8 mouse cellular contexts compared by ENCODE assay signal in the genomic region with DNA sequence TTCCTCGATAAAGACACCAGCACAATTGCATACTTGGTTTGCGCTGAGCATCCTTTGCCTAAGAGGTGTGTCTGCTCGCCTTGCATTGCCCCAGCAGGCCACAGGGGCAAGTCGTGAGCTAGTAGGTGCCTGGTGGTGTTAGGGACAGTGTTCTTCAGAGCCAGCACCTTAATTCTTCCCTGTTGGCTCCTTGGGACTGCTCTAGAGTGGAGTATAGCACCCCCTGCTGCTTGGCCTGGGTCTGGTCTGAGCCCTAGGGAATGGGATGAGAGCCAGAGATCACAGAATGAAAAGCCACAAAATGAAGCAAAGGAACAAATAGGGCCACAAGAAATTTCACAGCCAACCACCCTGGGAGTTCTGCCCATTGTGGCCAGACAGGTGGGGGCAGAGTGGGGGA. TPM values are rescaled to one million over a fixed set of nuclear protein-coding genes. Genes with fewer than 3 reads are reported as not detected.
DNase-seq lines count a peak whose midpoint lies in the region; ATAC-seq and TF ChIP-seq lines count a peak whose summit lies in the region.
"Had no signal": no experiment of that assay in that cellular context is flagged by ENCODE, and none has a peak within 500 bp of the region (broad histone marks: within the 10 kb centered on the region; RNA-seq: fewer than 3 reads in every experiment).

No protein-coding gene starts in this region.

- ATAC-seq in common myeloid progenitor, adult 5-6 weeks (replicated peaks; ENCODE audit: low read depth, poor library complexity, severe bottlenecking): peak; percentile 63
- ATAC-seq in heart, embryonic 13.5 days (ENCODE audit: extremely low read depth, insufficient number of reproducible peaks, low FRiP score, low TSS enrichment): 0 out of 2 replicates have a peak, but pooled peaks have one; percentile 34

- TF ChIP-seq POLR2A in lung, adult 2 months (IDR thresholded peaks at IDR 0.05; ENCODE audit: borderline replicate concordance, extremely low read depth, low read depth, low read length): no peak

- no peak overlapping the region for H3K27ac ChIP-seq in heart, embryonic 13.5 days (replicated peaks)

- H3K9ac ChIP-seq in heart, embryonic 13.5 days: no peak overlapping the region

- H3K4me2 ChIP-seq in heart, embryonic 13.5 days: no peak overlapping the region

- H3K4me3 ChIP-seq in heart, embryonic 13.5 days: no peak overlapping the region
- no peak overlapping the region for H3K4me3 ChIP-seq in lung, adult 2 months (replicated peaks; ENCODE audit: extremely low read depth, low read depth, low read length)

- no peaks in the 10 kb centered on the region for H3K36me3 ChIP-seq in heart, embryonic 13.5 days

- H3K9me3 ChIP-seq in heart, embryonic 13.5 days: no peaks in the 10 kb centered on the region

- peak; percentile 49 to 56 for DNase-seq in CD8-positive naive resting alpha-beta T cell, adult 2 months (ENCODE audit: low read depth in 2 of 2, low spot score in 2 of 2)
- DNase-seq in R1 (ENCODE audit: low read depth, low spot score): peak; percentile 81
- peak; percentile 75 to 89 for DNase-seq in kidney, postnatal 25 days
- peak; percentile 58 for DNase-seq in lung, adult 2 months
- DNase-seq in right cerebral cortex, postnatal 4 days: peak; percentile 62

- H3K4me1 ChIP-seq in heart, embryonic 13.5 days: peaks cover 60% of the 10 kb centered on the region
- peaks cover 14% of the 10 kb centered on the region for H3K4me1 ChIP-seq in lung, adult 2 months (ENCODE audit: control insufficient read depth, insufficient read depth, low read length)

- WGBS in heart, embryonic 13.5 days: 50% methylated on average over 4 of the region's 4 CpGs
- WGBS in lung, adult 2 months: 55% methylated on average over 4 of the region's 4 CpGs

- peak; percentile 83 for TF ChIP-seq CTCF in lung, adult 2 months (IDR thresholded peaks at IDR 0.05; ENCODE audit: insufficient read depth, low read length)

- no peaks in the 10 kb centered on the region for H3K27me3 ChIP-seq in heart, embryonic 13.5 days (replicated peaks)

RNA-seq across cellular contexts. Expression of a gene that starts 11.6 kb away (rescaled TPM):
- 5.9 and 8.3 TPM in 2 replicates for total RNA-seq in common myeloid progenitor, adult 5-6 weeks (2017)
- polyA plus RNA-seq in heart, embryonic 13.5 days (2015; fragmentation: Nextera tagmentation; extraction: Ambion mirVana): 2.8 and 3.9 TPM in 2 replicates
- polyA plus RNA-seq in lung, adult 2 months (2012; rRNA removed): 0.38 and 1.0 TPM in 2 replicates
- total RNA-seq: layer of hippocampus, adult 18-20 months had no signal

RNA-seq across cellular contexts. Expression of a gene that starts 33.8 kb away (rescaled TPM):
- total RNA-seq in common myeloid progenitor, adult 5-6 weeks (2017): not detected in 2 replicates
- not detected in 2 replicates for polyA plus RNA-seq in heart, embryonic 13.5 days (2015; fragmentation: Nextera tagmentation; extraction: Ambion mirVana)
- not detected in 2 replicates for polyA plus RNA-seq in lung, adult 2 months (2012; rRNA removed)
- total RNA-seq: layer of hippocampus, adult 18-20 months had no signal

RNA-seq across cellular contexts. Expression of a gene that starts 40.9 kb away (rescaled TPM):
- total RNA-seq in common myeloid progenitor, adult 5-6 weeks (2017): not detected in 2 replicates
- polyA plus RNA-seq in heart, embryonic 13.5 days (2015; fragmentation: Nextera tagmentation; extraction: Ambion mirVana): 0.36 TPM in 1 of 2 replicates, not detected in the other
- 0.36 and 1.8 TPM in 2 replicates for polyA plus RNA-seq in lung, adult 2 months (2012; rRNA removed)
- total RNA-seq: layer of hippocampus, adult 18-20 months had no signal

RNA-seq across cellular contexts. Expression of a gene that starts 50.6 kb away (rescaled TPM):
- total RNA-seq in common myeloid progenitor, adult 5-6 weeks (2017): not detected in 2 replicates
- not detected in 2 replicates for polyA plus RNA-seq in heart, embryonic 13.5 days (2015; fragmentation: Nextera tagmentation; extraction: Ambion mirVana)
- polyA plus RNA-seq in lung, adult 2 months (2012; rRNA removed): 0.83 and 1.8 TPM in 2 replicates
- total RNA-seq: layer of hippocampus, adult 18-20 months had no signal

RNA-seq across cellular contexts. Expression of a gene that starts 55.8 kb away (rescaled TPM):
- not detected in 2 replicates for total RNA-seq in common myeloid progenitor, adult 5-6 weeks (2017)
- not detected in 2 replicates for polyA plus RNA-seq in heart, embryonic 13.5 days (2015; fragmentation: Nextera tagmentation; extraction: Ambion mirVana)
- not detected in 2 replicates for polyA plus RNA-seq in lung, adult 2 months (2012; rRNA removed)
- total RNA-seq: layer of hippocampus, adult 18-20 months had no signal
